Mouse (Mus musculus) limb, embryonic 12.5 days (tissue): ENCODE results near the gene Tecpr2. TPM values are rescaled to one million over a fixed set of nuclear protein-coding genes. Genes with fewer than 3 reads are reported as not detected.

Source experiments
- ATAC-seq: fragments of 200-750 bp; cut with Nextera tagmentation; 2 replicates; pipeline ENCODE4 v1.8.0; 2017; ENCODE audit warnings: low read depth, moderate TSS enrichment; ENCODE audit not compliant: insufficient number of reproducible peaks, insufficient read depth, low FRiP score, low TSS enrichment
- H3K27ac ChIP-seq: fragments of 300-500 bp; sonication (generic); 2 replicates; pipeline ENCODE4 v1.5.1; 2016; ENCODE audit warnings: mild to moderate bottlenecking, moderate library complexity
- H3K27me3 ChIP-seq: fragments of 300-500 bp; sonication (generic); 2 replicates; pipeline ENCODE4 v1.6.1; 2016; ENCODE audit warnings: mild to moderate bottlenecking, moderate library complexity
- H3K36me3 ChIP-seq: fragments of 300-500 bp; sonication (generic); 2 replicates; pipeline ENCODE4 v1.6.1; 2016; ENCODE audit warnings: mild to moderate bottlenecking, moderate library complexity
- H3K4me1 ChIP-seq: fragments of 300-500 bp; sonication (generic); replicated peaks from 2 replicates; pipeline ENCODE4 v1.6.1; 2016
- H3K4me2 ChIP-seq: fragments of 300-500 bp; sonication (generic); 2 replicates; pipeline ENCODE4 v1.6.1; 2016; ENCODE audit warnings: mild to moderate bottlenecking, moderate library complexity
- H3K4me3 ChIP-seq: fragments of 300-500 bp; sonication (generic); replicated peaks from 2 replicates; pipeline ENCODE4 v1.5.1; 2016; ENCODE audit warnings: mild to moderate bottlenecking
- H3K9ac ChIP-seq: fragments of 300-500 bp; sonication (generic); replicated peaks from 2 replicates; pipeline ENCODE4 v1.6.1; 2016; ENCODE audit warnings: mild to moderate bottlenecking, moderate library complexity
- H3K9me3 ChIP-seq: fragments of 300-500 bp; sonication (generic); 2 replicates; pipeline ENCODE4 v1.6.1; 2016; ENCODE audit warnings: mild to moderate bottlenecking, moderate library complexity
- WGBS: fragments of 180-500 bp; shearing (Covaris S2); methylation state at CpG from one replicate; pipeline ENCODE4 v1.1.7; 2016; 5-methylcytosine and 5-hydroxymethylcytosine counted together
- polyA plus RNA-seq: library from polyadenylated mRNA; unstranded; fragments of >200 nt; fragmentation: Nextera tagmentation; extraction: Ambion mirVana; gene quantifications from 2 replicates; pipeline ENCODE4 v1.2.1, GENCODE M21; 2016

Tecpr2 gene
- polyA plus RNA-seq, 1 experiment from 2014 or later = 6.1 TPM

DNA sequence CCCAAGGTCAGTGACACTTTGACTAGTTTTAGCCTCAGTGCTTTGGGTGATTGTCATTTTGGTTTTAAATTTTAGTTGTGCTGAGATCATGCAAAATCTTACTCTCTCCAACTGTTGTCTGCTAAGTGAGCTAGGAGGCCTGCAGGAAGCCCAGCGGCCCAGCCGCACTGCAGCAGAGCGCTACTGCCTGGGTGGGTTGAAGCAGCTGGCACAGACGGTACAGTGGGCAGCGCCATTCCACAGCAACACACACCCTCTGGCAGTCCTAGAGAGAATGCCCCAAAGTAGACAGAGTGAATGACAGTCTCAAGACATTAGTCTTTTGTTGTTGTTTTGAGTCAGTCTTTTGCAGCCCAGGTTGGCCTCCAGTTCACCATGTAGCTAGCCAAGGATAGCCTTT lies 81.3 kb downstream of the Tecpr2 start:
- Histone ChIP-seq H3K4me3 (no peak overlapping the region), H3K9ac (no peak overlapping the region), H3K36me3 (peaks cover 77% of the 10 kb centered on the region), H3K4me1 (no peaks in the 10 kb centered on the region), H3K27me3 (no peaks in the 10 kb centered on the region), H3K4me2 (no peak overlapping the region), H3K9me3 (no peaks in the 10 kb centered on the region), H3K27ac (no peak overlapping the region)
- ATAC-seq = no peak
- 95% methylated on average over 5 of the region's 5 CpGs for whole genome bisulfite sequencing

DNA sequence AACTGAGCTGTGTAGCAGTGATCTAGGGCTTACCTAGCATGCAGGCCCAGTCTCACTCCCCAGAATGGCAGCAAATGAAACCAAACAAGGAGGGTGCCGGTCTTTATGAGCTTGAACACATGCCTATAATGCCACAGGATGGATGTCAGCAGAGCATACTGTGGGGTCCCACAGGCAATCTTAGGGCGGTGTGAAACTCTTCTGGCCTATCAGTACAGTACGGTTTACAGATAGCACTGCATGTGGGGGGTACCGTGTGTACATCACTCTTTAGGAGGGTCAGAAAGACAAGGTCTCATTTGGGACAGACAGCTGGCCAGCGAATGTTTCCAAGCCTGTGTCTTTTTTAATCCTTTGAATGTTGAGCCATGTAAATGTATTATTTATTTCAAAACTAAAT lies 82.9 kb downstream of the Tecpr2 start:
- no peak overlapping the region for H3K4me3 ChIP-seq
- no peak overlapping the region for H3K4me2 ChIP-seq
- H3K36me3 ChIP-seq = peaks cover 92% of the 10 kb centered on the region
- no peak overlapping the region for H3K27ac ChIP-seq
- H3K9me3 ChIP-seq = no peaks in the 10 kb centered on the region
- H3K27me3 ChIP-seq = no peaks in the 10 kb centered on the region
- no peak for ATAC-seq
- 92% methylated on average over 5 of the region's 5 CpGs for WGBS
- H3K9ac ChIP-seq = no peak overlapping the region
- H3K4me1 ChIP-seq = no peaks in the 10 kb centered on the region

DNA sequence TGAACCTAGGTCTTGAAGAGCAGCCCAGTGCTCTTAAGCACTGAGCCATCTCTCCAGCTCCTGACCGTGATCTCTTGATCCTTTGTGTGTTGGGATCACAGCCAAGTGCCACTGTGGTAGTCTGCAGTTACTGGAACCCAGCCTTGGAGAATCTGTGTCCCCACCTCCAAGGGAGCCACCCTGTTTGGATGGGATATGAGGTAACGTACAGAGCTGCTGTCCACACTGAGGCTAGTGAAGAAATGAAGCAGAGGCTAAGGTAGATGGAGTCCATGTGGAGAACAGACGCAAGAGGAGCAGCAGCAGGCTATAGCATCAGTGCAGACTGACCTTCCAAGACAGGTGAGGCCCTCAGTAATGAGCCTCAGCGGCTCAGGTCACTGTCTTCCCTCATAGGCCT lies 84.8 kb downstream of the Tecpr2 start:
- WGBS = 89% methylated on average over 4 of the region's 4 CpGs
- Histone ChIP-seq H3K27ac (no peak overlapping the region), H3K36me3 (peaks cover 78% of the 10 kb centered on the region), H3K9me3 (no peaks in the 10 kb centered on the region), H3K4me1 (peaks cover 11% of the 10 kb centered on the region), H3K9ac (no peak overlapping the region), H3K4me3 (no peak overlapping the region), H3K4me2 (no peak overlapping the region), H3K27me3 (no peaks in the 10 kb centered on the region)
- no peak for ATAC-seq

DNA sequence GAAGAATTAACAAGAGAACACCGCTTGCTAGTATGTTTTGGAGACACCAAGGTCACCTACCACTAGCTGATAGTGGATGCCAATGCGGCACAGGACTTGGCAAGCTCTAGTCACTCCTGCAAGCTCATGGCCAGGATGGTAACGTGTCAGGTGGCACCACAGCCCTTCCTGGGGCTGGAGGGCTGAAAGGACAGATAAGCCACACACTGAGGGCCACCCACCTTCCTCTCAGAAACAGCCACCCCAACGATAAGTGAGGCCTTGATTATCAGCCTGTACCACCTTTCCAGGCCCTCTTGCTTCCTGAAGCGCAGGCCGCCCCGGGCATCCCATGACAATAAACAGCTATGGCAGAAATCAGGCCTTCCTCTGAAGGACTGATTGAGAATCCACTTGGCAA lies 85.2 kb downstream of the Tecpr2 start:
- ATAC-seq = no peak
- 89% methylated on average over 7 of the region's 7 CpGs for WGBS
- no peaks in the 10 kb centered on the region for H3K9me3 ChIP-seq
- H3K4me3 ChIP-seq = no peak overlapping the region
- no peak overlapping the region; the same call in 1 of the 2 replicates for H3K9ac ChIP-seq
- no peak overlapping the region for H3K4me2 ChIP-seq
- no peaks in the 10 kb centered on the region for H3K27me3 ChIP-seq
- H3K4me1 ChIP-seq = peaks cover 11% of the 10 kb centered on the region
- peaks cover 74% of the 10 kb centered on the region for H3K36me3 ChIP-seq
- no peak overlapping the region for H3K27ac ChIP-seq

DNA sequence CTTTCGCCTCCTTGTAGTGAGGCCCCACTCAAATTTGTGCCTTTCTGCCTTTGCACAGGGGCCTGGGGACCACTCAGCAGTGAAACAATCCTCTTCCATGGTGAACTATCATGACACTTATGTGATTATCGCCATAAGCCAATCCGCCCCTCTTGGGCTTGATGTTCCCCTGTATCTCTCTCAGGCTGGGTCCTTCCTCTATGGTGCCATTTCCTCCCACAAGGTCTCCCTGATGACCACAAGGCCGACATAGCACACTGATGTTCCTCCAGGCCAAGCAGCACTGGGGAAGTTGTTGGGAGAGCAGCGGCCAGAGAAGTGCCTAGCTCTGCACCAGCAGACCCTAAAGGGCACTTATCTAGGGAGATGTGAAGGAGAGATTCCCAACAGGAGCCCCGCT lies 85.7 kb downstream of the Tecpr2 start:
- no peak overlapping the region for H3K27ac ChIP-seq
- peaks cover 69% of the 10 kb centered on the region for H3K36me3 ChIP-seq
- 87% methylated on average over 6 of the region's 6 CpGs for WGBS
- ATAC-seq = no peak
- H3K9ac ChIP-seq = no peak overlapping the region
- no peak overlapping the region for H3K4me2 ChIP-seq
- no peaks in the 10 kb centered on the region for H3K27me3 ChIP-seq
- H3K4me1 ChIP-seq = peaks cover 15% of the 10 kb centered on the region
- H3K4me3 ChIP-seq = no peak overlapping the region
- no peaks in the 10 kb centered on the region for H3K9me3 ChIP-seq

DNA sequence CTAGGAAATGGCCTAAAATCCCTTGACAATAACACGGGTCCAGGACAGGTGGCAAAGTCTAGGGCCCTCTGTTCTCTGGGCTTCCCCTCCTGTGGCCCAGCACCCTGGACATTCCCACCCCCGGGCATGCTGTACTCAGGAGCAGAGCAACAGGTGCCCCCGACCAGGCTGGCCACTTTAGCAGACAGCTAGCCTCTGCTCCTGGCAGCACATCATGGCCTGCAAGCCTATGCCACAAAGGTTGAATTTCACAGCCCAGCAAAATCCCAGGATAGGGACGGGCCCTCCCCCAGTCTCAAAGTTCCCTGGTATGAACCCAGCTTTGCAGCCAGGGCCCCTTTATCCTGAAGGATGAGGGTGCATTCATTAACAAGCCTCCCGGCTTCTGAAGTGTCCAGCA lies 86.3 kb downstream of the Tecpr2 start:
- Histone ChIP-seq H3K4me2 (no peak overlapping the region), H3K4me3 (no peak overlapping the region), H3K9ac (no peak overlapping the region), H3K27me3 (no peaks in the 10 kb centered on the region), H3K36me3 (peaks cover 63% of the 10 kb centered on the region), H3K9me3 (no peaks in the 10 kb centered on the region), H3K4me1 (peaks cover 15% of the 10 kb centered on the region), H3K27ac (no peak overlapping the region)
- ATAC-seq = no peak
- WGBS = 83% methylated on average over 5 of the region's 5 CpGs

DNA sequence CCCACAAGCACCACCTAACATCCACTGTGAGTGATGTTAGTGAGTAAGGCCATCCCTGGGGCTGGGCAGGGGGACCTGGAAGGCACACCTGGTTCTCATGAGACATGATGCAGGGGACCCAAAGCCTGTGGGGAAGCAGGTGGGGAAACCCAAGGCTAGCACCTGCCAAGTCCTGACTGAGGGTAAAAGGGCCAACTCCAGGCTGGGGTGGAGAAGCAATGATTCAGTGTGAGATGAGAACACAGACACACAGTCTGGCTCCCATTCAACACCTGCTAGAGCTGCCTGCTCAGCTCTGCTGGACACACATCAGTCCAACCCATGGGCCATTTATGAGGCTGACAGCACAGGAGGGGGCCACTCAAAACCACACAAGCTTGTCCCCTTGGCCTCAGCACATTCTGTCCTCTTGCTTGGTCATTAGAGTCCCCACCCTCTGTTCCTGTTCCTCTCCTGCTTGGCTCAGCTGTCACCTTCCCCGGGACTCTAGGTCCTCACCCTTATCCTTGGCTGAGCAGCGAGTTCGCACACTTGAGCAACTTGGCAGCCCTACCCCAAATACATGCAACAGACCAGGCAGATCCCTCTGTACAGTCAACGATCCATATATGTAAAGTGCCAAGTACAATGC lies 86.9 kb downstream of the Tecpr2 start:
- Histone ChIP-seq H3K27me3 (no peaks in the 10 kb centered on the region), H3K9ac (no peak overlapping the region), H3K4me2 (0 out of 2 replicates have a peak overlapping the region, but pooled peaks have one; percentile 94), H3K27ac (no peak overlapping the region), H3K4me1 (peaks cover 15% of the 10 kb centered on the region), H3K36me3 (peaks cover 57% of the 10 kb centered on the region), H3K4me3 (no peak overlapping the region), H3K9me3 (no peaks in the 10 kb centered on the region)
- ATAC-seq = no peak
- 89% methylated on average over 4 of the region's 4 CpGs for WGBS

DNA sequence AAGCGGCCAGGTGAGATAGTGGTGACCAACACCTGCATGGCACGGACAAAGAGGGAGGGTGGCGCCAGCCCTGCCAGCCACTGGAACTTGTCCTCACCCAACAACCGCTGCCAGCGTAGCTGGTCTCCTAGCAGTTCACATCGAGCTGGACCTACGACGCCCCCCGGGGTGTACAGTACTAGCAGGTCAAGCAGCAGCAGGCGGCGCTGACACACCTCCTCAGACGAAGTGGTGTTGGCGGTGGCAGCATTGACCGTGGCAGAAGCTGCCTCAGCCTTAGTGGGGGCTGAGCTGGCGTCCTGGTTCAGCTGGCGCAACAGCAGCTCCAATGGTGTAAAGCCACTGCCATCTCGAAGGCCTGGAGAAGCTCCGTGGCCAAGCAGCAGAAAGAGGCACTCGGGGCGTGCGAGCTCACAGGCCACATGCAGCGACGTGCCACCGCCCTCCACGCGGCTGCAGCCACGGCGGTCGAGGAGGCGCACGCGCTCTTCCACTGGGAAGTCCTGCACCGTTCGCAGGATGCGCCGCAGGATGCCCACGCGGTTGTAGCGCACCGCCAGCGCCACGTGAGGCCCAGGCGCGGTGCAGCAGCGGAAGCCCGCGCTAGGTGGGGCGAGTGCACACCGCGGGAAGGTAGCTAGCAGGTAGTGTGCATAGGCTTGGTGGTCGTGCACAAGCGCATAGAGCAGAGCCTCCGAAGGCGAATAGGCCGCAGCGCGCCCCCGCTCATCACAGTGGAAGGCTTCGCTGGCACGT lies 87.7 kb downstream of the Tecpr2 start:
- 92% methylated on average over 60 of the region's 60 CpGs for whole genome bisulfite sequencing
- H3K9me3 ChIP-seq = no peaks in the 10 kb centered on the region
- no peaks in the 10 kb centered on the region for H3K27me3 ChIP-seq

DNA sequence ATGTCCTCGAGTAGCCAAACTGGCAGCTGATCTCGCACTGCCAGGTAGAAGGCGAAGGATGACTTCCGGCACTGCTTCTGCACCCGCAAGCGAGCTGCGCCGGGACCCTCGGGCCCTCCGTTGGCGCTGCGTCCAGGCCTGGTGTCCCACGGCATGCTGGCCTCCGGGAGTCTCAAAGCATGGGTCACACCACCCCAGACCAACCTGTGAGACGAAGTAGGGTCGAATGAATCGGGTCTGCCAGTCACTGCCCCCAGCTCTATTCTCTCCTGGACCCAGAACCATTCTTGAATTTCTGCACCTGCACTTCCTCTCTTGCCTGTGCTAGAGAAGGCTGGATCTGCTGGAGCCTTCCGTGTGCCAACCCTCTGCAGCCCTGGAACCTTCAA lies 88.3 kb downstream of the Tecpr2 start:
- H3K4me3 ChIP-seq = peak overlapping the region; percentile 84; the same call in 1 of the 2 replicates
- peaks cover 50% of the 10 kb centered on the region for H3K36me3 ChIP-seq
- peak overlapping the region; percentile 94 for H3K4me2 ChIP-seq
- H3K9ac ChIP-seq = no peak overlapping the region
- no peak overlapping the region for H3K27ac ChIP-seq
- 90% methylated on average over 18 of the region's 18 CpGs for WGBS
- H3K4me1 ChIP-seq = peaks cover 15% of the 10 kb centered on the region
- no peak for ATAC-seq
- no peaks in the 10 kb centered on the region for H3K27me3 ChIP-seq
- H3K9me3 ChIP-seq = no peaks in the 10 kb centered on the region

More for the DNA sequence above, 87.7 kb downstream of the Tecpr2 start:
- no peak for ATAC-seq
- Histone ChIP-seq H3K4me2 (peak overlapping the region; percentile 94; the same call in 1 of the 2 replicates), H3K36me3 (peaks cover 52% of the 10 kb centered on the region), H3K4me1 (peaks cover 15% of the 10 kb centered on the region), H3K27ac (no peak overlapping the region), H3K4me3 (no peak overlapping the region), H3K9ac (no peak overlapping the region)

DNA sequence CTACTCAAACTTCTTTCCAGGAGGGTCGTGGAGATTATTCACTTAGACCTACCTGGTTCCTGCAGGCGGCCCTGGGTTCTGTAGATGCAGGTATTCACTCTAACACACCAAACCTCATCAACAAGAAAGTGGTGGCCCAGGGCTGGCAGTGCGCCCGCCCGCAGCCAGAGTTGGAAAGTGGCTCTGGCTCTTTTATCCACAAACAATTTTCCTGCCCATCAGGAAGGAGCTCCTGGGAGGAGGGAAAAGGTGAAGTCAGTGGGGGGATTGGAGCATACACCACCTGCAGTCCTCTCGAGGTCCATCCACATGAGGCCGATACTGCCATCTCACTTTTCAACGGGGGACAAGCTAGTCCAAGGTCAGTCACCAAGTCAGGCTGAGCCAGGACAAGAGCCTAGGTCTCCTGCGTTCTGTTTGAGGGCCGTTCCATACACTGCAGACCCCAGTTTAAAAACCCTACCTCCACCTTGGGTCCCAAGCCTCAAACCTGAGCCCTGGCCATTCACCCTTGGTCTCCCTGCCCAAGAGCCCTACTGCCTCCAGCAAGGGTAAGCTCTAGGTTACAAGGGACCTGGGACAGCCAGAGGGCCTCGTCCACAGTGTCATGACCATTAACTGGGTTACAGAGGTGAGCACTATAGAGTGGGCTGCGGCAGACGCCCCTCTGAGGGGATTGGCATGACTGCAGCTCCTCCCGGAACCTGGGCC lies 89.0 kb downstream of the Tecpr2 start:
- peak overlapping the region; percentile 94 for H3K4me2 ChIP-seq
- 48% methylated on average over 14 of the region's 14 CpGs for WGBS
- peak overlapping the region; percentile 84 for H3K4me3 ChIP-seq
- H3K9me3 ChIP-seq = no peaks in the 10 kb centered on the region
- H3K4me1 ChIP-seq = peaks cover 18% of the 10 kb centered on the region
- H3K27ac ChIP-seq = peak overlapping the region; percentile 69; the same call in 1 of the 2 replicates
- peak overlapping the region; percentile 88 for H3K9ac ChIP-seq
- peaks cover 44% of the 10 kb centered on the region for H3K36me3 ChIP-seq
- no peak for ATAC-seq
- H3K27me3 ChIP-seq = no peaks in the 10 kb centered on the region
